Mouse (Mus musculus) heart, postnatal 0 days (tissue): Measurements from ENCODE around the gene Asb8. TPM values are rescaled to one million over a fixed set of nuclear protein-coding genes. Genes with fewer than 3 reads are reported as not detected.
A peak's percentile ranks its signal among the peaks of the same experiment; 100 is the strongest.

Source experiments
- ATAC-seq: fragments of 200-750 bp; cut with Nextera tagmentation; 2 replicates; pipeline ENCODE4 v1.8.0; 2017; ENCODE audit warnings: low read depth, moderate number of reproducible peaks, moderate library complexity; ENCODE audit not compliant: insufficient read depth
- DNase-seq: peaks from one replicate; pipeline ENCODE4 v3.0.0-alpha.2; 2016; ENCODE audit warnings: low spot score
- H3K27ac ChIP-seq: fragments of 300-500 bp; sonication (generic); 2 replicates; pipeline ENCODE4 v1.5.1; 2014; ENCODE audit warnings: low read depth, mild to moderate bottlenecking
- H3K27me3 ChIP-seq: fragments of 300-500 bp; sonication (generic); 2 replicates; pipeline ENCODE4 v1.6.1; 2014; ENCODE audit warnings: low read length, mixed read lengths; ENCODE audit not compliant: control insufficient read depth, insufficient read depth
- H3K36me3 ChIP-seq: fragments of 300-500 bp; sonication (generic); replicated peaks from 2 replicates; pipeline ENCODE4 v1.6.1; 2014; ENCODE audit warnings: low read length, mixed read lengths; ENCODE audit not compliant: control insufficient read depth, insufficient read depth
- H3K4me1 ChIP-seq: fragments of 300-500 bp; sonication (generic); 2 replicates; pipeline ENCODE4 v1.6.1; 2014; ENCODE audit warnings: antibody characterized with exemption; ENCODE audit not compliant: control insufficient read depth, insufficient read depth
- H3K4me2 ChIP-seq: fragments of 300-500 bp; sonication (generic); 2 replicates; pipeline ENCODE4 v1.6.1; 2014; ENCODE audit warnings: low read depth, mild to moderate bottlenecking, low read length, moderate library complexity
- H3K4me3 ChIP-seq: fragments of 300-500 bp; sonication (generic); 2 replicates; pipeline ENCODE4 v1.5.1; 2014; ENCODE audit warnings: low read depth, low read length
- H3K9ac ChIP-seq: fragments of 300-500 bp; sonication (generic); replicated peaks from 2 replicates; pipeline ENCODE4 v1.6.1; 2014; ENCODE audit warnings: low read depth, low read length, mixed read lengths
- H3K9me3 ChIP-seq: fragments of 300-500 bp; sonication (generic); replicated peaks from 2 replicates; pipeline ENCODE4 v1.6.1; 2016; ENCODE audit warnings: low read length; ENCODE audit not compliant: control insufficient read depth
- CTCF ChIP-seq: IDR thresholded peaks from 2 replicates; pipeline ENCODE4 v1.5.1; 2016; ENCODE audit warnings: antibody characterized with exemption, control low read depth, low read depth
- EP300 ChIP-seq: IDR thresholded peaks from 2 replicates; pipeline ENCODE4 v1.6.1; 2016; ENCODE audit warnings: antibody characterized with exemption, low read depth
- WGBS: fragments of 180-500 bp; shearing (Covaris S2); extraction: QIAGEN DNeasy Blood & Tissue Kit; methylation state at CpG from one replicate; pipeline ENCODE4 v1.1.7; 2014; 5-methylcytosine and 5-hydroxymethylcytosine counted together
- polyA plus RNA-seq: library from polyadenylated mRNA; unstranded; fragments of >200 nt; fragmentation: Nextera tagmentation; extraction: Ambion mirVana; gene quantifications from 2 replicates; pipeline ENCODE4 v1.2.1, GENCODE M21; 2015
- total RNA-seq: library from RNA; depleted of rRNA; stranded (reverse); fragments of >200 nt; gene quantifications from 2 replicates; pipeline ENCODE4 v1.2.3, GENCODE M21; 2014; ENCODE audit warnings: low replicate concordance

Gene Asb8
- total and polyA plus RNA-seq, 2 experiments from 2014 or later: 111 to 158 TPM

DNA sequence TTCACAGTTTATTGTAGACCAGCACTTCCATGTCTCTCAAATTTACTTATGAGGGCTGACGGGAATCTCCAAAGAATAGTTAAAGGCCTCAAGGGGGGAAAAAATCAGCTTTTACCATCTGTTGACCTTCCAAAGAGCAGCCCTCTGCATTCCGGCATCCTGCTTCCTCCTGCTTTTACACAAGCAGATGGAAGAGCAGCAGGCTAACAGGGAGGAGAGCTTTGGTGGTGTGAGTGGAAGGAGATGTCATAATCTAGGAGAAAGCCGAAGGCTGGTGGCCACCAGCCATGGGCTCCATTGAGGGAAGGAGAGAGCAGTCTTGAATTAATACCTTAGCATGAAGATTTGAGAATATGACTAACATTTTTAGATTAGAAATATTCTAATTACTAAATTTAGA is 17.1 kb downstream of the Asb8 start:
- peak overlapping the region; percentile 95 for H3K27ac ChIP-seq
- no peak overlapping the region for H3K4me3 ChIP-seq
- H3K27me3 ChIP-seq: no peaks in the 10 kb centered on the region
- no peaks in the 10 kb centered on the region for H3K36me3 ChIP-seq
- H3K9ac ChIP-seq: no peak overlapping the region
- no peak for ATAC-seq
- no peak for DNase-seq
- H3K9me3 ChIP-seq: no peaks in the 10 kb centered on the region
- peaks cover 16% of the 10 kb centered on the region for H3K4me1 ChIP-seq
- TF ChIP-seq CTCF (no peak), EP300 (no peak)
- no peak overlapping the region for H3K4me2 ChIP-seq
- 31% methylated on average over 3 of the region's 3 CpGs for WGBS

- WGBS: under 1% methylated on average over 38 of the region's 38 CpGs
Measured at GRCm38 (mm10) chr15:98145559-98146181, 19.8 kb downstream of the Asb8 start.

GRCm38 (mm10) chr15:98144861-98145507 is 20.4 kb downstream of the Asb8 start:
- peaks cover 16% of the 10 kb centered on the region for H3K4me1 ChIP-seq
- H3K4me2 ChIP-seq: peak overlapping the region; percentile 97
- peak overlapping the region; percentile 88 for H3K27ac ChIP-seq
- no peak for TF ChIP-seq CTCF
- no peak for TF ChIP-seq EP300
- no peaks in the 10 kb centered on the region for H3K27me3 ChIP-seq
- DNase-seq (no peak), ATAC-seq (0 out of 2 replicates have a peak, but pooled peaks have one; percentile 5)
- no peaks in the 10 kb centered on the region for H3K9me3 ChIP-seq
- peak overlapping the region; percentile 96 for H3K4me3 ChIP-seq
- H3K36me3 ChIP-seq: peaks cover 23% of the 10 kb centered on the region
- under 1% methylated on average over 36 of the region's 36 CpGs for WGBS
- H3K9ac ChIP-seq: peak overlapping the region; percentile 98

More at GRCm38 (mm10) chr15:98145559-98146181, 19.8 kb downstream of the Asb8 start:
- Histone ChIP-seq H3K27me3 (no peaks in the 10 kb centered on the region), H3K9ac (peak overlapping the region; percentile 98), H3K4me3 (peak overlapping the region; percentile 96), H3K27ac (peak overlapping the region; percentile 88), H3K4me1 (peaks cover 16% of the 10 kb centered on the region), H3K36me3 (peaks cover 16% of the 10 kb centered on the region), H3K4me2 (peak overlapping the region; percentile 97), H3K9me3 (no peaks in the 10 kb centered on the region)
- DNase-seq (peak; percentile 94), ATAC-seq (peak; percentile 86)
- TF ChIP-seq EP300 (no peak), CTCF (no peak)

DNA sequence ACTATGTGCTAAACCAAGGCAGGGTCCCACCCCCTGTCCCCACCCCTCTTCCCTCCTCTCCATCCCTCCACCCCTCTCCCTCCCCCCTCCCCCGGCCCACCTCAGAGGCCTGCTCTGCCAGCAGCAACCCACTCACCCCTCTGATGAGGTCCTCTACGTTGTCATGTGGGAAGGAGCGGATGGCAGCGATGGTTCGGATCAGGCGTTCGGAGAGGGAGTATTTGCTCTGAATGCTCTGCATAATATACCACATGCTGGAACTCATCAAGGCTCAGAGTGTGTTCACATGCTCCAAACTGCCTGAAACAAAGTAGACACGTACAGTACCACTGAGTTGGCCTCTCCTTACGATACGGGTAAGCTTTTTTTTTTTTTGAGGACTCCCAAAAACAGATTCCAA is 22.9 kb downstream of the Asb8 start:
- Histone ChIP-seq H3K4me2 (no peak overlapping the region), H3K27me3 (no peaks in the 10 kb centered on the region), H3K27ac (no peak overlapping the region), H3K9me3 (no peaks in the 10 kb centered on the region), H3K36me3 (peaks cover 32% of the 10 kb centered on the region), H3K9ac (no peak overlapping the region), H3K4me1 (peaks cover 6% of the 10 kb centered on the region; the same call in 1 of the 2 replicates), H3K4me3 (no peak overlapping the region)
- WGBS: 82% methylated on average over 9 of the region's 10 CpGs
- no peak for ATAC-seq
- TF ChIP-seq EP300: no peak
- no peak for TF ChIP-seq CTCF
- no peak for DNase-seq

- no peak overlapping the region for H3K27ac ChIP-seq
- H3K9me3 ChIP-seq: no peaks in the 10 kb centered on the region
- ATAC-seq (no peak), DNase-seq (no peak)
- TF ChIP-seq CTCF (no peak), EP300 (no peak)
- 0 out of 2 replicates have a peak, but pooled peaks cover 6% of the 10 kb centered on the region for H3K4me1 ChIP-seq
- WGBS: 82% methylated on average over 5 of the region's 5 CpGs
- H3K27me3 ChIP-seq: no peaks in the 10 kb centered on the region
- no peak overlapping the region for H3K4me2 ChIP-seq
- H3K4me3 ChIP-seq: no peak overlapping the region
- H3K9ac ChIP-seq: no peak overlapping the region
- H3K36me3 ChIP-seq: peaks cover 48% of the 10 kb centered on the region
Measured at GRCm38 (mm10) chr15:98140809-98141208, 24.6 kb downstream of the Asb8 start.
